Mouse (Mus musculus): ENCODE measurements around the gene Boll.

Boll gene

GRCm38 (mm10) chr1:55237643-55238161 is 125.6 kb downstream of the Boll start:
- DNase-seq (ENCODE audit: low spot score), result no peak

- peak; percentile 94 for DNase-seq (ENCODE audit: low spot score)
Observed at GRCm38 (mm10) chr1:55236890-55237642, 126.2 kb downstream of the Boll start, which contains the start of gene Mars2. Gene Mars2, plus strand, starts transcription at chr1:55237177.

- no peak for DNase-seq (ENCODE audit: low spot score)
Observed at GRCm38 (mm10) chr1:55236487-55236886, 126.8 kb downstream of the Boll start.

GRCm38 (mm10) chr1:55234910-55235520 is 128.3 kb downstream of the Boll start:
- no peak for DNase-seq (ENCODE audit: low spot score)

GRCm38 (mm10) chr1:55228256-55228884 is 134.9 kb downstream of the Boll start:
- no peak for DNase-seq (ENCODE audit: low spot score)

- no peak for DNase-seq (ENCODE audit: low spot score)
Observed at GRCm38 (mm10) chr1:55227376-55227775, 135.9 kb downstream of the Boll start.

- DNase-seq (ENCODE audit: low spot score), result no peak
Observed at GRCm38 (mm10) chr1:55226011-55226857, 137.0 kb downstream of the Boll start, which contains the start of gene Rftn2. Gene Rftn2, minus strand, starts transcription at chr1:55226782.

- no peak for DNase-seq (ENCODE audit: low spot score)
Observed at GRCm38 (mm10) chr1:55225398-55225797, 137.9 kb downstream of the Boll start.

GRCm38 (mm10) chr1:55224111-55224510 is 139.2 kb downstream of the Boll start:
- no peak for DNase-seq (ENCODE audit: low spot score)

- no peak for DNase-seq (ENCODE audit: low spot score)
Observed at GRCm38 (mm10) chr1:55223026-55223425, 140.2 kb downstream of the Boll start.

- no peak for DNase-seq (ENCODE audit: low spot score)
Observed at GRCm38 (mm10) chr1:55221352-55221751, 141.9 kb downstream of the Boll start.

- no peak for DNase-seq (ENCODE audit: low spot score)
Observed at GRCm38 (mm10) chr1:55217191-55217590, 146.1 kb downstream of the Boll start.

- DNase-seq (ENCODE audit: low spot score), result no peak
Observed at GRCm38 (mm10) chr1:55215185-55215813, 148.0 kb downstream of the Boll start.

- DNase-seq (ENCODE audit: low spot score), result no peak
Observed at GRCm38 (mm10) chr1:55213936-55214335, 149.3 kb downstream of the Boll start.

- DNase-seq (ENCODE audit: low spot score), result no peak
Observed at GRCm38 (mm10) chr1:55213475-55213874, 149.8 kb downstream of the Boll start.

GRCm38 (mm10) chr1:55212771-55213170 is 150.5 kb downstream of the Boll start:
- DNase-seq (ENCODE audit: low spot score), result no peak

GRCm38 (mm10) chr1:55211081-55211480 is 152.2 kb downstream of the Boll start:
- no peak for DNase-seq (ENCODE audit: low spot score)

- no peak for DNase-seq (ENCODE audit: low spot score)
Observed at GRCm38 (mm10) chr1:55210202-55210965, 152.9 kb downstream of the Boll start.

- DNase-seq (ENCODE audit: low spot score), result no peak
Observed at GRCm38 (mm10) chr1:55208500-55209140, 154.6 kb downstream of the Boll start.

- DNase-seq (ENCODE audit: low spot score), result no peak
Observed at GRCm38 (mm10) chr1:55207561-55207960, 155.7 kb downstream of the Boll start.
